Mouse (Mus musculus) heart, embryonic 13.5 days (tissue): ENCODE data around the gene Kcne2. TPM values are rescaled to one million over a fixed set of nuclear protein-coding genes. Genes with fewer than 3 reads are reported as not detected.

Experiments
- ATAC-seq: fragments of 200-750 bp; cut with Nextera tagmentation; 2 replicates; pipeline ENCODE4 v1.8.0; 2017; ENCODE audit warnings: moderate TSS enrichment; ENCODE audit not compliant: insufficient number of reproducible peaks, low FRiP score, low TSS enrichment; ENCODE audit errors: extremely low read depth
- H3K27ac ChIP-seq: fragments of 300-500 bp; sonication (generic); replicated peaks from 2 replicates; pipeline ENCODE4 v1.5.1; 2015; ENCODE audit warnings: moderate library complexity, mild to moderate bottlenecking, inconsistent platforms
- H3K27me3 ChIP-seq: fragments of 300-500 bp; sonication (generic); replicated peaks from 2 replicates; pipeline ENCODE4 v1.6.1; 2015; ENCODE audit warnings: mild to moderate bottlenecking, inconsistent platforms
- H3K36me3 ChIP-seq: fragments of 300-500 bp; sonication (generic); 2 replicates; pipeline ENCODE4 v1.6.1; 2015; ENCODE audit warnings: mild to moderate bottlenecking, inconsistent platforms
- H3K4me1 ChIP-seq: fragments of 300-500 bp; sonication (generic); 2 replicates; pipeline ENCODE4 v1.6.1; 2015; ENCODE audit warnings: inconsistent platforms
- H3K4me2 ChIP-seq: fragments of 300-500 bp; sonication (generic); 2 replicates; pipeline ENCODE4 v1.6.1; 2015; ENCODE audit warnings: inconsistent platforms, mild to moderate bottlenecking, moderate library complexity
- H3K4me3 ChIP-seq: fragments of 300-500 bp; sonication (generic); 2 replicates; pipeline ENCODE4 v1.5.1; 2015; ENCODE audit warnings: moderate library complexity, mild to moderate bottlenecking, inconsistent platforms
- H3K9ac ChIP-seq: fragments of 300-500 bp; sonication (generic); 2 replicates; pipeline ENCODE4 v1.6.1; 2015; ENCODE audit warnings: inconsistent platforms, mild to moderate bottlenecking, moderate library complexity
- H3K9me3 ChIP-seq: fragments of 300-500 bp; sonication (generic); 2 replicates; pipeline ENCODE4 v1.6.1; 2016; ENCODE audit warnings: inconsistent platforms
- WGBS: fragments of 180-500 bp; shearing (Covaris S2); methylation state at CpG from one replicate; pipeline ENCODE4 v1.1.7; 2015; ENCODE audit warnings: mixed read lengths; 5-methylcytosine and 5-hydroxymethylcytosine counted together
- polyA plus RNA-seq: library from polyadenylated mRNA; unstranded; fragments of >200 nt; fragmentation: Nextera tagmentation; extraction: Ambion mirVana; gene quantifications from 2 replicates; pipeline ENCODE4 v1.2.1, GENCODE M21; 2015

Kcne2 gene
- polyA plus RNA-seq, 1 experiment from 2014 or later = 1.3 TPM

DNA sequence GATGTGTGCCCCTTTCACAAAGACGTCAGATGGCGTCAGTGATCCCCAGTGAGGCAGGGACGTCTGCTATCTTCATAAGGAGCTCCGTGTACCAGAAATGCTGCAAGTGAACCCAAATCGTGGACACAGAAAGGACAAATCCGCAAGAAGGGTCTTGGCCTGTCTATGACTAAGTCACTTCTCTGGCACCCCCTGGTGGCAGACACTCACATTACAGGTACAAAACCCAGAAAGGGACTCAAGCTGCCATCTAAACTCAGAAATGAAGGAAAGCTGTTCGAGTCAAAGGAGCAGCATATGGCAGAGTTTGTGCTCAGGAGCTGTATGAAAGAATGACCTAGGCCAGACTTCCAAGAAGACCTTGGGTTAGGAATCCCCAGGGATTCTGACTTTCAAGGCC is 5.6 kb upstream of the Kcne2 start:
- 9% methylated on average over 7 of the region's 7 CpGs for WGBS
- H3K9me3 ChIP-seq = no peaks in the 10 kb centered on the region
- no peak overlapping the region for H3K4me3 ChIP-seq
- H3K36me3 ChIP-seq = no peaks in the 10 kb centered on the region
- H3K4me1 ChIP-seq = no peaks in the 10 kb centered on the region; the same call in 1 of the 2 replicates
- peaks cover 11% of the 10 kb centered on the region for H3K27me3 ChIP-seq
- H3K27ac ChIP-seq = no peak overlapping the region
- H3K9ac ChIP-seq = no peak overlapping the region
- ATAC-seq = no peak
- H3K4me2 ChIP-seq = no peak overlapping the region

DNA sequence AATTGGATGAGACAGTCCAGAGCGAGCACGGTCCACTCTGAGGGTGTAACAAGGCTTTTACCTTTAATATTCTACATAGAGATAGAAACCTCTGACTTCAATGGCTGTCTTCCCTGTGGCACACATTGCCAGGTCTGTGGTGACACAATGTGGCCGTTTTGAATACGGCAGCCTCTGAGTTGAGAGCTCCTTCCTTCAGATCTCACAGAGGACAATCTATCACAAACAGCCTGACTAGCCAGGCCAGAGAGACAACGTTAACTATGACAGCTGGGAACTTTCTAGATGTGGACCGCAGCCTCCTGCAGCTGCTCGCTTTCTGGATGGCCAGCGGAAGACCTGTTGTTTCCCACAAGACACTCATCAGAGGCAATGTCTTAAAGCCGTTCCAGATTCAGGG is 3.4 kb upstream of the Kcne2 start:
- H3K4me2 ChIP-seq = no peak overlapping the region
- ATAC-seq = no peak
- no peaks in the 10 kb centered on the region for H3K36me3 ChIP-seq
- H3K9ac ChIP-seq = no peak overlapping the region
- H3K27me3 ChIP-seq = peaks cover 9% of the 10 kb centered on the region
- H3K4me1 ChIP-seq = no peaks in the 10 kb centered on the region; the same call in 1 of the 2 replicates
- 77% methylated on average over 9 of the region's 9 CpGs for WGBS
- H3K9me3 ChIP-seq = no peaks in the 10 kb centered on the region
- H3K4me3 ChIP-seq = no peak overlapping the region
- H3K27ac ChIP-seq = no peak overlapping the region

GRCm38 (mm10) chr16:92290045-92290444 is 2.1 kb upstream of the Kcne2 start:
- Histone ChIP-seq H3K9ac (no peak overlapping the region), H3K36me3 (no peaks in the 10 kb centered on the region), H3K9me3 (no peaks in the 10 kb centered on the region), H3K27ac (no peak overlapping the region), H3K4me2 (no peak overlapping the region), H3K27me3 (no peaks in the 10 kb centered on the region), H3K4me3 (no peak overlapping the region), H3K4me1 (peaks cover 5% of the 10 kb centered on the region)
- no peak for ATAC-seq

GRCm38 (mm10) chr16:92294267-92294970 is 2.2 kb downstream of the Kcne2 start:
- H3K36me3 ChIP-seq = no peaks in the 10 kb centered on the region
- H3K27ac ChIP-seq = no peak overlapping the region; the same call in 1 of the 2 replicates
- peaks cover 11% of the 10 kb centered on the region for H3K4me1 ChIP-seq
- H3K4me2 ChIP-seq = no peak overlapping the region
- no peak for ATAC-seq
- no peaks in the 10 kb centered on the region for H3K9me3 ChIP-seq
- H3K4me3 ChIP-seq = no peak overlapping the region
- no peak overlapping the region for H3K9ac ChIP-seq
- H3K27me3 ChIP-seq = no peaks in the 10 kb centered on the region
- 59% methylated on average over 12 of the region's 12 CpGs for WGBS

- ATAC-seq = no peak; the same call in 1 of the 2 replicates
- Histone ChIP-seq H3K27ac (peak overlapping the region; percentile 54), H3K27me3 (no peaks in the 10 kb centered on the region), H3K4me1 (peaks cover 13% of the 10 kb centered on the region), H3K36me3 (no peaks in the 10 kb centered on the region), H3K9ac (peak overlapping the region; percentile 47), H3K4me2 (no peak overlapping the region), H3K9me3 (no peaks in the 10 kb centered on the region), H3K4me3 (no peak overlapping the region)
- WGBS = 43% methylated on average over 2 of the region's 2 CpGs
These were observed 3.1 kb downstream of the Kcne2 start for GRCm38 (mm10) chr16:92295328-92295727.

DNA sequence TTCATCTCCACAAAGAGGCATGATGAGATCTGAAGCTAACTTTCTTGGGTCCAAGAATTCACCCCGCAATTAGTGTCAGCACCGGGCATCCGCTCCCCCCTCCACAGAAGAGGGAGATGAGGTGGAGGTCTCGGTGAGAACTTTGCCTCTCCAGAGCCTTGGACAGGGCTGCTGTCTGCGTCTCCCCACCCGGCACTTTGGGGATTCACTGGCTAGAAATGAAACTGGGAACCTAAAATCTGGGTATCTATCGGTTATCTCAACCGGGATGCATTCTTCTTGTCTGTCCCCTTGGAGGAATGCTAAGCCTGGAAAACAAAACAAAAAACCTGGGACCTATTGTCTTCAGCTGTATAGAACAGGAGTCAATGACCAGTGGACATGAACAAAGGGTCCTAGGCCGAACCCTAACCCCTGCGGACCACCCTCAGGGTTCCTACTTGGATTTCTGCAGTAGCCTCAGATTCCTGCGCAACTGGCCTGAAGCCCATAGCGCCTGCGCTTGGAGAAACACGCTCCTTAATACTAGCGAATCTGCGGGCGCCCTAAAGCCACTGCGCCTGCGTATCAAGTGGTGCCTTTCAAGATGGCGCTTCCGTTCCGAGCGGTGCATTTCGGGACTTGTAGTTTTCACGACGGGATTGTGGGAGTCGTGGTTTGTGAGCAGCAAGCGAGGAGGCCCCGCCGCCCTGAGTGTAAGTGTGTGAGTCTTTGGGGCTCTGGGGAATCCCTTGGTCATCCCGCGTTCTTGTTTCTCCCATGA is 8.6 kb downstream of the Kcne2 start, which contains the start of gene Smim11:
Gene Smim11 (plus strand): TSS at position 638 of the 763 bp plus-strand sequence.
- ATAC-seq = peak; percentile 83

DNA sequence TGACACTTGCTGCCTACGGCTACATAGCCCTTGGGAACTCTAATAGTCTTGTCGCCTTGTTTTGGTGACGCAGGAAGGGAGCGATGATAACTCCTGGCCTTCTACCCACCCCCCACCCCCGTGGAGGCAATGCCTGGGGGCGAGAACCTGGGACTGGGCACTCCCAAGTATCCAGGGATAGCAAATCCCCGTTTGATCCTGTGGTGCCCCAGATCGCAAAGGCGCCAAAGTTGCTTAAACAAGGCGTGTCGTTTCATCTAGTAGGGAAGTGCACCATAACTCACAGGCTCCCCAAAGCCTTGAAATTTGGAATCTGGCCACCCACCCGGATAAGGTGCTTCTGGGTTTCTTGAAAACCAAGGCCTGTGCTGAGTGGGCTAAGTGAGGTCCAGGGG is 9.2 kb downstream of the Kcne2 start:
- Histone ChIP-seq H3K4me3 (peak overlapping the region; percentile 84), H3K9ac (peak overlapping the region; percentile 91), H3K9me3 (no peaks in the 10 kb centered on the region), H3K4me1 (peaks cover 29% of the 10 kb centered on the region), H3K27ac (peak overlapping the region; percentile 78), H3K4me2 (peak overlapping the region; percentile 94), H3K36me3 (peaks cover 12% of the 10 kb centered on the region), H3K27me3 (no peaks in the 10 kb centered on the region)
- WGBS = under 1% methylated on average over 12 of the region's 12 CpGs
- peak; percentile 35 for ATAC-seq

More for the DNA sequence above, 8.6 kb downstream of the Kcne2 start, which contains the start of gene Smim11:
- Histone ChIP-seq H3K4me3 (peak within 1 kb of the TSS; percentile 84), H3K9ac (peak within 1 kb of the TSS; percentile 91), H3K4me1 (peaks cover 29% of the 10 kb centered on the region), H3K36me3 (peaks cover 6% of the 10 kb centered on the region), H3K27me3 (no peaks in the 10 kb centered on the region), H3K27ac (peak within 1 kb of the TSS; percentile 78), H3K9me3 (no peaks in the 10 kb centered on the region), H3K4me2 (peak within 1 kb of the TSS; percentile 94)
- WGBS = 7% methylated on average over 32 of the region's 32 CpGs

GRCm38 (mm10) chr16:92301989-92302388 is 9.8 kb downstream of the Kcne2 start:
- Histone ChIP-seq H3K9ac (peak overlapping the region; percentile 91), H3K27me3 (no peaks in the 10 kb centered on the region), H3K4me3 (peak overlapping the region; percentile 84), H3K27ac (peak overlapping the region; percentile 78), H3K9me3 (no peaks in the 10 kb centered on the region), H3K4me1 (peaks cover 29% of the 10 kb centered on the region), H3K36me3 (peaks cover 18% of the 10 kb centered on the region), H3K4me2 (peak overlapping the region; percentile 94)
- ATAC-seq = no peak
- 25% methylated on average over 5 of the region's 5 CpGs for WGBS

GRCm38 (mm10) chr16:92302506-92302905 is 10.3 kb downstream of the Kcne2 start:
- no peak for ATAC-seq
- peak overlapping the region; percentile 78 for H3K27ac ChIP-seq
- WGBS = 36% methylated on average over 5 of the region's 5 CpGs
- peak overlapping the region; percentile 91 for H3K9ac ChIP-seq
- no peaks in the 10 kb centered on the region for H3K27me3 ChIP-seq
- peak overlapping the region; percentile 84 for H3K4me3 ChIP-seq
- no peaks in the 10 kb centered on the region for H3K9me3 ChIP-seq
- H3K4me1 ChIP-seq = peaks cover 29% of the 10 kb centered on the region
- peaks cover 23% of the 10 kb centered on the region for H3K36me3 ChIP-seq
- peak overlapping the region; percentile 94 for H3K4me2 ChIP-seq

DNA sequence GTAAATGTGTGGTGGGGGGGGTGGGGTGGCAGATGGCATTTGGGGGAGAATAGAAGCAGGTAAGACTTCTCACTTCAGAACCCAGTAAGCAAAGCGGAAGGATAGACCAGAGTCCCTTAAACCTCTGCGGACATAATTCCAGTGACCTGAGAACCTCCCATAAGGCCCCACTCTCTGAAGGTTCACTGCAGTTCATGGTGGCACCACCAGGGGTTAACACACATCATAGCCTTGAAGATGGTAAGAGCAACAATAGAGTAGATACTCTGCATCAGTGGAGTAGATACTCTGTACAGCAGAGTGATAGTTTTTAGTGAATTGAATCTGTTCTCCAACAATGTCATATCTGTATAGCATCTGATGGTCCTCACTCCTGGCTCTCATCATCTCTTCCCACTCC is 13.3 kb downstream of the Kcne2 start:
- no peaks in the 10 kb centered on the region for H3K27me3 ChIP-seq
- no peak overlapping the region for H3K9ac ChIP-seq
- no peak for ATAC-seq
- H3K36me3 ChIP-seq = peaks cover 50% of the 10 kb centered on the region
- no peaks in the 10 kb centered on the region for H3K9me3 ChIP-seq
- no peak overlapping the region for H3K4me2 ChIP-seq
- 89% methylated on average over 2 of the region's 2 CpGs for WGBS
- H3K27ac ChIP-seq = no peak overlapping the region
- peaks cover 33% of the 10 kb centered on the region for H3K4me1 ChIP-seq
- no peak overlapping the region for H3K4me3 ChIP-seq

- no peak for ATAC-seq
- H3K4me1 ChIP-seq = peaks cover 17% of the 10 kb centered on the region
- no peaks in the 10 kb centered on the region for H3K9me3 ChIP-seq
- H3K27me3 ChIP-seq = no peaks in the 10 kb centered on the region
- peaks cover 75% of the 10 kb centered on the region for H3K36me3 ChIP-seq
- H3K9ac ChIP-seq = peak overlapping the region; percentile 16; the same call in 1 of the 2 replicates
- no peak overlapping the region for H3K4me2 ChIP-seq
- H3K27ac ChIP-seq = no peak overlapping the region
- whole genome bisulfite sequencing = 59% methylated on average over 3 of the region's 3 CpGs
- H3K4me3 ChIP-seq = no peak overlapping the region
These were observed 15.8 kb downstream of the Kcne2 start for GRCm38 (mm10) chr16:92307947-92308346.
